Mouse (Mus musculus) MEL (cell line): ENCODE measurements around the gene Rnd2. TPM values are rescaled to one million over a fixed set of nuclear protein-coding genes. Genes with fewer than 3 reads are reported as not detected.

Experiments
- DNase-seq: peaks from one replicate; pipeline ENCODE4 v3.0.0; 2011; ENCODE audit warnings: low read depth, low spot score
- H3K27ac ChIP-seq: 2 replicates; pipeline ENCODE4 v1.5.1; 2012; ENCODE audit warnings: low read depth, mild to moderate bottlenecking, control low read depth, low read length, moderate library complexity; ENCODE audit not compliant: control insufficient read depth
- H3K27me3 ChIP-seq, 2 experiments: fragments of 150-350 bp in 1 of 2; sonication (generic) in 1 of 2; 2 replicates each; pipeline ENCODE4 v1.6.1; 2012; ENCODE audit warnings: low read length in 2 of 2, mild to moderate bottlenecking in 2 of 2, improper control_type of control experiment in 1 of 2, moderate library complexity in 1 of 2; ENCODE audit not compliant: insufficient read depth in 2 of 2, control insufficient read depth in 1 of 2
- H3K36me3 ChIP-seq, 2 experiments: 2 replicates each; pipeline ENCODE4 v1.6.1; 2012 to 2014; ENCODE audit warnings: low read length in 2 of 2, improper control_type of control experiment in 1 of 2, inconsistent platforms in 1 of 2, mild to moderate bottlenecking in 1 of 2; ENCODE audit not compliant: insufficient read depth in 2 of 2, control insufficient read depth in 1 of 2
- H3K4me1 ChIP-seq, 2 experiments: fragments of 150-350 bp in 1 of 2; sonication (generic) in 1 of 2; 2 replicates each; pipeline ENCODE4 v1.6.1; 2012; ENCODE audit warnings: low read length in 2 of 2, improper control_type of control experiment in 1 of 2, mild to moderate bottlenecking in 1 of 2; ENCODE audit not compliant: insufficient read depth in 2 of 2, control insufficient read depth in 1 of 2
- H3K4me3 ChIP-seq, 2 experiments: fragments of 150-350 bp in 1 of 2; sonication (generic) in 1 of 2; 2 replicates each; pipeline ENCODE4 v1.5.1; 2012; ENCODE audit warnings: low read depth in 2 of 2, low read length in 2 of 2, mild to moderate bottlenecking in 2 of 2, moderate library complexity in 2 of 2, control low read depth in 1 of 2, improper control_type of control experiment in 1 of 2; ENCODE audit not compliant: control insufficient read depth in 1 of 2, insufficient read depth in 1 of 2
- H3K79me2 ChIP-seq: 2 replicates; pipeline ENCODE4 v1.6.1; 2012; ENCODE audit warnings: mild to moderate bottlenecking, low read length, moderate library complexity; ENCODE audit not compliant: control insufficient read depth, poor library complexity, insufficient read depth
- H3K9ac ChIP-seq: 2 replicates; pipeline ENCODE4 v1.6.1; 2012; ENCODE audit warnings: low read depth, mild to moderate bottlenecking, control low read depth, low read length, moderate library complexity; ENCODE audit not compliant: control insufficient read depth, poor library complexity, severe bottlenecking
- H3K9me3 ChIP-seq: fragments of 150-350 bp; sonication (generic); replicated peaks from 2 replicates; pipeline ENCODE4 v1.6.1; 2012; ENCODE audit warnings: mild to moderate bottlenecking, low read length, improper control_type of control experiment, moderate library complexity; ENCODE audit not compliant: insufficient read depth
- BHLHE40 ChIP-seq: IDR thresholded peaks from 2 replicates; pipeline ENCODE4 v1.6.1; 2012; ENCODE audit warnings: low read depth, mild to moderate bottlenecking, inconsistent platforms, low read length, improper control_type of control experiment, borderline replicate concordance
- CHD1 ChIP-seq: IDR thresholded peaks from 2 replicates; pipeline ENCODE4 v1.6.1; 2012; ENCODE audit warnings: low read depth, mild to moderate bottlenecking, inconsistent platforms, low read length, improper control_type of control experiment
- CHD2 ChIP-seq: IDR thresholded peaks from 2 replicates; pipeline ENCODE4 v1.6.1; 2011; ENCODE audit warnings: low read length, improper control_type of control experiment
- CTCF ChIP-seq, 3 experiments: IDR thresholded peaks in 2 of 3; conservative IDR thresholded peaks in 1 of 3; 2 replicates each; pipeline ENCODE4 v1.5.1; 2011 to 2012; ENCODE audit warnings: low read length in 3 of 3, low read depth in 2 of 3, mild to moderate bottlenecking in 2 of 3, improper control_type of control experiment in 1 of 3, inconsistent platforms in 1 of 3, mixed read lengths in 1 of 3, moderate library complexity in 1 of 3; ENCODE audit not compliant: control insufficient read depth in 1 of 3, insufficient read depth in 1 of 3, poor library complexity in 1 of 3, severe bottlenecking in 1 of 3
- E2F4 ChIP-seq: IDR thresholded peaks from 2 replicates; pipeline ENCODE4 v1.6.1; 2011; ENCODE audit warnings: low read depth, low read length, improper control_type of control experiment, borderline replicate concordance
- ELF1 ChIP-seq: IDR thresholded peaks from 2 replicates; pipeline ENCODE4 v1.6.1; 2014; ENCODE audit warnings: low read depth, mild to moderate bottlenecking, inconsistent platforms, low read length, improper control_type of control experiment, moderate library complexity
- EP300 ChIP-seq, 2 experiments: IDR thresholded peaks; 2 replicates each; pipeline ENCODE4 v1.6.1; 2011; ENCODE audit warnings: improper control_type of control experiment in 2 of 2, low read length in 2 of 2, low read depth in 1 of 2, mild to moderate bottlenecking in 1 of 2
- ETS1 ChIP-seq: IDR thresholded peaks from 2 replicates; pipeline ENCODE4 v1.6.1; 2012; ENCODE audit warnings: low read depth, mild to moderate bottlenecking, inconsistent platforms, low read length, improper control_type of control experiment, moderate library complexity
- GABPA ChIP-seq: IDR thresholded peaks from 2 replicates; pipeline ENCODE4 v1.6.1; 2012; ENCODE audit warnings: low read depth, mild to moderate bottlenecking, inconsistent platforms, low read length, improper control_type of control experiment, moderate library complexity
- GATA1 ChIP-seq: IDR thresholded peaks from 2 replicates; pipeline ENCODE4 v1.6.1; 2011; ENCODE audit warnings: low read depth, low read length, improper control_type of control experiment
- HCFC1 ChIP-seq: IDR thresholded peaks from 2 replicates; pipeline ENCODE4 v1.6.1; 2012; ENCODE audit warnings: low read depth, mild to moderate bottlenecking, inconsistent platforms, low read length, improper control_type of control experiment, moderate library complexity
- JUND ChIP-seq: IDR thresholded peaks from 2 replicates; pipeline ENCODE4 v1.6.1; 2011; ENCODE audit warnings: low read depth, mild to moderate bottlenecking, improper control_type of control experiment, low read length
- KAT2A ChIP-seq: conservative IDR thresholded peaks from 2 replicates; pipeline ENCODE4 v1.6.1; 2012; ENCODE audit warnings: low read depth, low read length, improper control_type of control experiment, inconsistent platforms
- MAFK ChIP-seq: IDR thresholded peaks from 2 replicates; pipeline ENCODE4 v1.6.1; 2011; ENCODE audit warnings: low read depth, mild to moderate bottlenecking, low read length, improper control_type of control experiment, borderline replicate concordance
- MAX ChIP-seq: IDR thresholded peaks from 2 replicates; pipeline ENCODE4 v1.6.1; 2011; ENCODE audit warnings: low read length, improper control_type of control experiment
- MAZ ChIP-seq: IDR thresholded peaks from 2 replicates; pipeline ENCODE4 v1.6.1; 2012; ENCODE audit warnings: low read depth, mild to moderate bottlenecking, inconsistent platforms, low read length, improper control_type of control experiment
- MEF2A ChIP-seq: IDR thresholded peaks from 2 replicates; pipeline ENCODE4 v1.6.1; 2014; ENCODE audit warnings: low read depth, mild to moderate bottlenecking, inconsistent platforms, low read length, improper control_type of control experiment; ENCODE audit not compliant: poor library complexity, insufficient replicate concordance, severe bottlenecking; ENCODE audit errors: extremely low read depth
- MXI1 ChIP-seq: IDR thresholded peaks from 2 replicates; pipeline ENCODE4 v1.6.1; 2011; ENCODE audit warnings: mild to moderate bottlenecking, low read depth, low read length, improper control_type of control experiment
- MYB ChIP-seq: IDR thresholded peaks from 2 replicates; pipeline ENCODE4 v1.6.1; 2011; ENCODE audit warnings: mild to moderate bottlenecking, low read depth, low read length, improper control_type of control experiment
- MYC ChIP-seq: IDR thresholded peaks from 2 replicates; pipeline ENCODE4 v1.6.1; 2011; ENCODE audit warnings: low read depth, mild to moderate bottlenecking, low read length, improper control_type of control experiment, moderate library complexity
- NELFE ChIP-seq: IDR thresholded peaks from 2 replicates; pipeline ENCODE4 v1.6.1; 2011; ENCODE audit warnings: low read depth, low read length, improper control_type of control experiment
- POLR2A ChIP-seq, 2 experiments: IDR thresholded peaks; 2 replicates each; pipeline ENCODE4 v1.6.1; 2011 to 2012; ENCODE audit warnings: low read length in 2 of 2, mild to moderate bottlenecking in 2 of 2, control low read depth in 1 of 2, improper control_type of control experiment in 1 of 2, low read depth in 1 of 2, moderate library complexity in 1 of 2; ENCODE audit not compliant: control insufficient read depth in 1 of 2, insufficient read depth in 1 of 2, poor library complexity in 1 of 2
- POLR2AphosphoS2 ChIP-seq: IDR thresholded peaks from 2 replicates; pipeline ENCODE4 v1.6.1; 2011; ENCODE audit warnings: low read length, improper control_type of control experiment
- POLR2AphosphoS5 ChIP-seq: IDR thresholded peaks from 2 replicates; pipeline ENCODE4 v1.6.1; 2012; ENCODE audit warnings: low read depth, borderline replicate concordance, mild to moderate bottlenecking, inconsistent platforms, low read length, moderate library complexity, mixed read lengths
- RAD21 ChIP-seq: IDR thresholded peaks from 2 replicates; pipeline ENCODE4 v1.6.1; 2011; ENCODE audit warnings: mild to moderate bottlenecking, low read depth, low read length, improper control_type of control experiment
- SIN3A ChIP-seq: IDR thresholded peaks from 2 replicates; pipeline ENCODE4 v1.6.1; 2012; ENCODE audit warnings: low read length, improper control_type of control experiment, inconsistent platforms
- SMC3 ChIP-seq: IDR thresholded peaks from 2 replicates; pipeline ENCODE4 v1.6.1; 2011; ENCODE audit warnings: low read depth, low read length, improper control_type of control experiment
- TAL1 ChIP-seq: IDR thresholded peaks from 2 replicates; pipeline ENCODE4 v1.6.1; 2012; ENCODE audit warnings: mild to moderate bottlenecking, inconsistent platforms, low read length, moderate library complexity, mixed read lengths
- TBP ChIP-seq: IDR thresholded peaks from 2 replicates; pipeline ENCODE4 v1.8.0; 2011; ENCODE audit warnings: low read depth, low read length, improper control_type of control experiment
- TCF12 ChIP-seq: IDR thresholded peaks from 2 replicates; pipeline ENCODE4 v1.6.1; 2014; ENCODE audit warnings: low read depth, mild to moderate bottlenecking, inconsistent platforms, low read length, improper control_type of control experiment, moderate library complexity
- UBTF ChIP-seq: IDR thresholded peaks from 2 replicates; pipeline ENCODE4 v1.6.1; 2012; ENCODE audit warnings: low read depth, mild to moderate bottlenecking, inconsistent platforms, low read length, improper control_type of control experiment, moderate library complexity, borderline replicate concordance; ENCODE audit not compliant: insufficient read depth
- USF1 ChIP-seq: IDR thresholded peaks from 2 replicates; pipeline ENCODE4 v1.6.1; 2014; ENCODE audit warnings: low read depth, mild to moderate bottlenecking, inconsistent platforms, low read length, improper control_type of control experiment, moderate library complexity
- USF2 ChIP-seq, 2 experiments: IDR thresholded peaks; 2 replicates each; pipeline ENCODE4 v1.6.1; 2011 to 2012; ENCODE audit warnings: improper control_type of control experiment in 2 of 2, low read length in 2 of 2, borderline replicate concordance in 1 of 2, inconsistent platforms in 1 of 2, low read depth in 1 of 2, mild to moderate bottlenecking in 1 of 2; ENCODE audit not compliant: insufficient read depth in 1 of 2
- ZKSCAN1 ChIP-seq: IDR thresholded peaks from 2 replicates; pipeline ENCODE4 v1.6.1; 2012; ENCODE audit warnings: low read depth, mild to moderate bottlenecking, inconsistent platforms, low read length, improper control_type of control experiment, moderate library complexity
- ZMIZ1 ChIP-seq: IDR thresholded peaks from 2 replicates; pipeline ENCODE4 v1.6.1; 2012; ENCODE audit warnings: low read depth, mild to moderate bottlenecking, inconsistent platforms, low read length, improper control_type of control experiment, moderate library complexity
- ZNF384 ChIP-seq: IDR thresholded peaks from 2 replicates; pipeline ENCODE4 v1.6.1; 2012; ENCODE audit warnings: low read depth, mild to moderate bottlenecking, inconsistent platforms, low read length, improper control_type of control experiment
- polyA plus RNA-seq, 2 experiments: library from polyadenylated mRNA; stranded (reverse) in 1 of 2; unstranded in 1 of 2; fragments of >175 nt in 1 of 2; fragments of >200 nt in 1 of 2; gene quantifications; 2 replicates each; pipeline versions ENCODE4 v1.2.1 to v1.2.4; 2012; ENCODE audit warnings: low replicate concordance in 2 of 2, low read depth in 1 of 2; ENCODE audit not compliant: insufficient read length in 2 of 2, insufficient read depth in 1 of 2, missing spikeins in 1 of 2
- total RNA-seq: library from RNA; depleted of rRNA; stranded (reverse); fragments of 300-350 nt; gene quantifications from 2 replicates; pipeline ENCODE4 v1.2.3, GENCODE M21; 2012

Rnd2 gene
- total and polyA plus RNA-seq, 3 experiments: 4.2 to 18.6 TPM; not detected in 1

- peak; percentile 49 for DNase-seq
- Histone ChIP-seq H3K27ac (peak overlapping the region; percentile 18), H3K4me1 (peaks cover 17 to 29% of the 10 kb centered on the region in 2 experiments), H3K36me3 (peaks cover 2 to 24% of the 10 kb centered on the region in 2 experiments; a peak in 3 of 4 replicates), H3K9me3 (no peaks in the 10 kb centered on the region), H3K79me2 (peaks cover 1% of the 10 kb centered on the region), H3K27me3 (no peaks in the 10 kb centered on the region), H3K4me3 (peak overlapping the region; percentile 1 to 37), H3K9ac (peak overlapping the region; percentile 0)
- TF ChIP-seq TCF12 (0 out of 2 replicates have a peak, but pooled peaks have one; percentile 13), NELFE (no peak), E2F4 (no peak), ZNF384 (no peak), ELF1 (no peak), BHLHE40 (peak; percentile 41; the same call in 1 of the 2 replicates), HCFC1 (no peak), MEF2A (no peak), KAT2A (no peak), MYB (no peak), SIN3A (peak; percentile 39; the same call in 1 of the 2 replicates), MYC (no peak), CTCF (IDR thresholded peaks at IDR 0.05 in 2 of 3, conservative IDR thresholded peaks at IDR 0.05 in 1 of 3; ENCODE audit: control insufficient read depth in 1 of 3, insufficient read depth in 1 of 3, low read depth in 2 of 3, low read length in 3 of 3, poor library complexity in 1 of 3, severe bottlenecking in 1 of 3) (no peak), POLR2AphosphoS2 (no peak), POLR2A (IDR thresholded peaks at IDR 0.05; ENCODE audit: control insufficient read depth in 1 of 2, insufficient read depth in 1 of 2, low read depth in 1 of 2, low read length in 2 of 2, poor library complexity in 1 of 2) (no peak), EP300 (IDR thresholded peaks at IDR 0.05; ENCODE audit: low read depth in 1 of 2, low read length in 2 of 2) (peak; percentile 1 to 45; a peak in 2 of 4 replicates), MAFK (no peak), TBP (no peak), GATA1 (peak; percentile 14; the same call in 1 of the 2 replicates), TAL1 (0 out of 2 replicates have a peak, but pooled peaks have one; percentile 15), USF1 (no peak), CHD2 (no peak), CHD1 (0 out of 2 replicates have a peak, but pooled peaks have one; percentile 56), SMC3 (no peak), GABPA (no peak), MAZ (no peak), POLR2AphosphoS5 (no peak), RAD21 (no peak), USF2 (IDR thresholded peaks at IDR 0.05; ENCODE audit: borderline replicate concordance in 1 of 2, insufficient read depth in 1 of 2, low read depth in 1 of 2, low read length in 2 of 2) (no peak), ETS1 (peak; percentile 61), MXI1 (peak; percentile 26; the same call in 1 of the 2 replicates), UBTF (no peak), JUND (no peak), MAX (no peak; the same call in 1 of the 2 replicates), ZMIZ1 (no peak), ZKSCAN1 (no peak)
Observed at GRCm38 (mm10) chr11:101452093-101452774, 12.6 kb upstream of the Rnd2 start.
